ENCODE assay signal across 11 mouse cellular contexts in genomic region chr14:76821892-76822291, GRCm38 (mm10).
"Had no signal": no experiment of that assay in that cellular context is flagged by ENCODE, and none has a peak within 500 bp of the region (broad histone marks: within the 10 kb centered on the region; RNA-seq: fewer than 3 reads in every experiment).

No protein-coding gene starts in this region.

- DNase-seq: lung, adult 2 months; lung, postnatal 36 days; right cerebral cortex, postnatal 14 days; thymus, postnatal 36 days had no signal

- H3K27me3 ChIP-seq: intestine, embryonic 15.5 days; midbrain, embryonic 13.5 days had no signal

- ATAC-seq: intestine, embryonic 15.5 days; lung, postnatal 0 days; midbrain, embryonic 13.5 days had no signal

- H3K4me2 ChIP-seq: intestine, embryonic 15.5 days; midbrain, embryonic 13.5 days had no signal

- H3K4me3 ChIP-seq: intestine, embryonic 15.5 days; left cerebral cortex, adult 2 months; limb, embryonic 10.5 days; midbrain, embryonic 13.5 days had no signal

- H3K9ac ChIP-seq: intestine, embryonic 15.5 days; liver, embryonic 14.5 days; midbrain, embryonic 13.5 days had no signal

- H3K27ac ChIP-seq: intestine, embryonic 15.5 days; kidney, postnatal 0 days; left cerebral cortex, adult 2 months; limb, embryonic 10.5 days; liver, embryonic 14.5 days; midbrain, embryonic 13.5 days had no signal

- H3K9me3 ChIP-seq: intestine, embryonic 15.5 days; limb, embryonic 10.5 days; midbrain, embryonic 13.5 days had no signal

- H3K36me3 ChIP-seq: intestine, embryonic 15.5 days; limb, embryonic 10.5 days; midbrain, embryonic 13.5 days had no signal
